Comparison of ENCODE assay signal across 8 mouse cellular contexts in the genomic region with DNA sequence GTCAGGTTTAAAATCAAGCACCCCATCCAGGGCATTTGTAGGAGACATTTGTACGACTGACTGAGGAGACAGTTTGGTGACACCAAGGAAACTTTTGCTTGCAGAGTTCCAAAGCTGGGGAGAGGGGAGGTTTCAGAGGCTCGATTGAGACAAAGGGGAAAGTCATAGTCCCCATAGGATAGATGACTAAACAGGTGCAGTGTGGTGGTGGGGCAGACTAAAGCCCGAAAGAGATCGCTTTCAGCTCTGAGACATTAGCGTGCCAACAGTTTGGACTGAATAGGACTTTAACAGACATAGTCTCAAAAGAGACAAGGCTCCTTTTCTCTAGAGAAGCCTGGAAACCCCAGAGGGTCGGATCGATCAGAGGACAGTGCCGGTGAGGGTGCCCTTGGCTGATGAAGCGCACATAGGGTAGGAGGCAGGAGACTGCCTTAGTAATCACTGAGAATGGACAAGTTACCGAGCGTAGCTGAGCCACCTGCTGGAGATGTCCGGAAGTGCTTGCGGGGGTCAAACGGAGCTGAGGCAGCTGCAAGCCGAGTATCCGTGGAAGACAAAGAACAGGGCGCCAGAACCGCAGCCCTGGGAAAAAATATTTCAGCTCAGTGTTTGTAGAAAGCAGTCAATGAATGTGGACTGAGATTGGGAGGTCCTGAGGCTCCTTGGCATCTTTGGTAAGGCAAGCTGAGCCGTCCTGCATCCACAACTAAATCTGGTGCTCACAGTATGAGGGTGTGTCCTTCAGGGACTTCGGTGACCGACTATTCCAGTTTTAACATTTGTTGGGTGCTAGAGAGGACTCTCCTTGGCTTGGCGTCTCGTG.
DNase-seq lines count a peak whose midpoint lies in the region; ATAC-seq and TF ChIP-seq lines count a peak whose summit lies in the region.

No protein-coding gene starts in this region.

- no peak overlapping the region for H3K27ac ChIP-seq in intestine, postnatal 0 days (ENCODE audit: low read depth, low read length)
- peak overlapping the region; percentile 15; the same call in 1 of the 2 replicates for H3K27ac ChIP-seq in limb, embryonic 13.5 days
- peak overlapping the region; percentile 70 for H3K27ac ChIP-seq in midbrain, embryonic 15.5 days

- peak overlapping the region; percentile 68 for H3K4me2 ChIP-seq in intestine, postnatal 0 days (replicated peaks; ENCODE audit: low read depth)
- peak overlapping the region; percentile 63 for H3K4me2 ChIP-seq in limb, embryonic 13.5 days (replicated peaks)
- peak overlapping the region; percentile 54 for H3K4me2 ChIP-seq in midbrain, embryonic 15.5 days

- no peaks in the 10 kb centered on the region for H3K36me3 ChIP-seq in intestine, postnatal 0 days (ENCODE audit: control insufficient read depth, insufficient read depth)
- H3K36me3 ChIP-seq in limb, embryonic 13.5 days = no peaks in the 10 kb centered on the region
- no peaks in the 10 kb centered on the region for H3K36me3 ChIP-seq in midbrain, embryonic 15.5 days (replicated peaks)
- no peaks in the 10 kb centered on the region for H3K36me3 ChIP-seq in splenic B cell, adult 2 months (ENCODE audit: control insufficient read depth, insufficient read depth, low read length, poor library complexity, severe bottlenecking)

- peak overlapping the region; percentile 27 for H3K4me3 ChIP-seq in intestine, postnatal 0 days (ENCODE audit: low read depth, low read length)
- peak overlapping the region; percentile 38 for H3K4me3 ChIP-seq in limb, embryonic 13.5 days
- peak overlapping the region; percentile 37 for H3K4me3 ChIP-seq in midbrain, embryonic 15.5 days

- peak; percentile 60; the same call in 1 of the 2 replicates for ATAC-seq in intestine, postnatal 0 days
- peak; percentile 77 for ATAC-seq in limb, embryonic 13.5 days (ENCODE audit: low FRiP score, low read depth)
- ATAC-seq in midbrain, embryonic 15.5 days (replicated peaks) = peak; percentile 83

- DNase-seq in adrenal gland, adult (ENCODE audit: inconsistent age in 2 of 2, low spot score in 1 of 2) = peak; percentile 31 to 78
- no peak for DNase-seq in adrenal gland, adult 8-10 months
- peak; percentile 81 to 85 for DNase-seq in cerebellum, postnatal 14 days
- peak; percentile 67 for DNase-seq in gastrocnemius, postnatal 14 days
- peak; percentile 63 for DNase-seq in splenic B cell, adult 2 months (ENCODE audit: low read depth, low spot score)

- intact Hi-C loops in gastrocnemius, postnatal 14 days (cut with DNase I; ENCODE audit: low total_unique reads) = loop anchor here (10.0 kb wide), 1 partner anchor 409 kb away; no protein-coding TSS in a partner anchor

- H3K27me3 ChIP-seq in intestine, postnatal 0 days (replicated peaks; ENCODE audit: control insufficient read depth, insufficient read depth, low read length) = no peaks in the 10 kb centered on the region
- no peaks in the 10 kb centered on the region for H3K27me3 ChIP-seq in limb, embryonic 13.5 days
- H3K27me3 ChIP-seq in midbrain, embryonic 15.5 days (replicated peaks) = no peaks in the 10 kb centered on the region
- H3K27me3 ChIP-seq in splenic B cell, adult 2 months (ENCODE audit: control insufficient read depth, insufficient read depth, low read length, poor library complexity, severe bottlenecking) = no peaks in the 10 kb centered on the region

- H3K9me3 ChIP-seq in intestine, postnatal 0 days (ENCODE audit: control insufficient read depth) = no peaks in the 10 kb centered on the region
- no peaks in the 10 kb centered on the region for H3K9me3 ChIP-seq in limb, embryonic 13.5 days
- no peaks in the 10 kb centered on the region for H3K9me3 ChIP-seq in midbrain, embryonic 15.5 days

- no peaks in the 10 kb centered on the region for H3K4me1 ChIP-seq in intestine, postnatal 0 days (replicated peaks; ENCODE audit: control insufficient read depth, insufficient read depth, low read length)
- H3K4me1 ChIP-seq in limb, embryonic 13.5 days = peaks cover 13% of the 10 kb centered on the region; the same call in 1 of the 2 replicates
- H3K4me1 ChIP-seq in midbrain, embryonic 15.5 days = peaks cover 8% of the 10 kb centered on the region; the same call in 1 of the 2 replicates

- WGBS in intestine, postnatal 0 days = 23% methylated on average over 23 of the region's 23 CpGs
- 27% methylated on average over 23 of the region's 23 CpGs for WGBS in limb, embryonic 13.5 days
- WGBS in midbrain, embryonic 15.5 days = 30% methylated on average over 23 of the region's 23 CpGs

- peak overlapping the region; percentile 32; the same call in 1 of the 2 replicates for H3K9ac ChIP-seq in intestine, postnatal 0 days (ENCODE audit: low read depth, low read length)
- peak overlapping the region; percentile 65 for H3K9ac ChIP-seq in limb, embryonic 13.5 days
- H3K9ac ChIP-seq in midbrain, embryonic 15.5 days = peak overlapping the region; percentile 51

- peak; percentile 86 for TF ChIP-seq CTCF in intestine, postnatal 0 days (IDR thresholded peaks at IDR 0.05; ENCODE audit: low read depth)
